Mouse (Mus musculus) forebrain, embryonic 12.5 days (tissue): ENCODE results near the gene Ak8. TPM values are rescaled to one million over a fixed set of nuclear protein-coding genes. Genes with fewer than 3 reads are reported as not detected.

Experiments
- ATAC-seq: fragments of 200-750 bp; cut with Nextera tagmentation; 2 replicates; pipeline ENCODE4 v1.8.0; 2017; ENCODE audit warnings: moderate TSS enrichment; ENCODE audit not compliant: low FRiP score
- H3K27ac ChIP-seq: fragments of 300-500 bp; sonication (generic); 2 replicates; pipeline ENCODE4 v1.5.1; 2016; ENCODE audit warnings: mild to moderate bottlenecking
- H3K27me3 ChIP-seq: fragments of 300-500 bp; sonication (generic); 2 replicates; pipeline ENCODE4 v1.6.1; 2016; ENCODE audit warnings: mild to moderate bottlenecking
- H3K36me3 ChIP-seq: fragments of 300-500 bp; sonication (generic); replicated peaks from 2 replicates; pipeline ENCODE4 v1.6.1; 2016; ENCODE audit warnings: mild to moderate bottlenecking
- H3K4me1 ChIP-seq: fragments of 300-500 bp; sonication (generic); 2 replicates; pipeline ENCODE4 v1.6.1; 2016
- H3K4me2 ChIP-seq: fragments of 300-500 bp; sonication (generic); 2 replicates; pipeline ENCODE4 v1.6.1; 2016; ENCODE audit warnings: mild to moderate bottlenecking, moderate library complexity
- H3K4me3 ChIP-seq: fragments of 300-500 bp; sonication (generic); replicated peaks from 2 replicates; pipeline ENCODE4 v1.5.1; 2016; ENCODE audit warnings: mild to moderate bottlenecking
- H3K9ac ChIP-seq: fragments of 300-500 bp; sonication (generic); 2 replicates; pipeline ENCODE4 v1.6.1; 2016; ENCODE audit warnings: mild to moderate bottlenecking
- H3K9me3 ChIP-seq: fragments of 300-500 bp; sonication (generic); 2 replicates; pipeline ENCODE4 v1.6.1; 2016
- WGBS: fragments of 180-500 bp; shearing (Covaris S2); methylation state at CpG from one replicate; pipeline ENCODE4 v1.1.7; 2016; 5-methylcytosine and 5-hydroxymethylcytosine counted together
- polyA plus RNA-seq: library from polyadenylated mRNA; unstranded; fragments of >200 nt; fragmentation: Nextera tagmentation; extraction: Ambion mirVana; gene quantifications from 2 replicates; pipeline ENCODE4 v1.2.1, GENCODE M21; 2016

The Ak8 gene
- polyA plus RNA-seq, result 0.33 and 0.75 TPM in 2 replicates

DNA sequence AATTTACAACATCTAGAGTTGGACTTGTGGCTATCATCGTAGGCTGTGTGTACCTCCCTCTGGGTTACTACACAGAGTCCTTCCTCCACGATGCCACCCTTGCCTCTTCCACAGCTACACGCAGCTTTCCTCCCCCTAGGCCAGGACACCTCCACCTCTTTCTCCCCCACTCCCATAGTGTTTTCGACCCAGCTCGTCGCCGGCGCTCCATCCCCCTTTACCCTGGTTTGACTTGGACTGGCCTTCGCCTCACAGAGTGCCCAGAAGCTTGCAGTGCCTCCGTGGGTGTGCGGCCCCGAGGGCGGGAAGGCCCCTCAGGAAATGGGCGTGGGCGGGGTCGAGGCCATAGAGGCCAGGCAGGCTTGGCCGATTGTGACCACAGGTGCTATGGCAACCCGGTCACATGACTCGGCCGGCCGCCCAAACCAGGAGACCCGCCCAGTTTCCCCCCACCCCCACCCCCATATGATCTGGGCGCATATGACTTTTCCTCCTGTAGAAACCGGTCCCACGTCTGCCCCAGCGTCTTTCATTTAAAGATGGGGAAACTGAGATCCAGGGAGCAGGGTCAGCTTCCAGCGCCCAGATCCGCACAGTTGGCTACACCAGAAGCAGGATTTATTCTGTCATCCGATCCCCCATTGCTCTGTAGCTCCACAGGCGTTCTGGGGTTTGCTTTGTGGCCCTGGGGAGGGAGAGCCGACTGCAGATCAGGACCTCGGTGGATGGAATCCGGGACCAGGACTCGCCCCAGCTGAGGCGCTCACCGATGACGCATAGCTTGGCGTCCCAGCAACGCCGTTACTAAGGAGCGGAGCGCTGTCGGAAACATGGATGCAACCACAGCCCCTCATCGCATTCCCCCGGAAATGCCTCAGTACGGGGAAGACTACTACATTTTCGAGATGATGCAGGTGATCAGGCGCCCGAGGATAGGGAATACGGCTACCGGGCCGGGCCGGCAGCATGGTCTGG, at the start of gene Ak8, which contains the start of gene Spaca9:
Gene Ak8, plus strand, starts transcription at position 804 of the 975 bp plus-strand sequence.
Gene Spaca9, minus strand, starts transcription at position 367 of the 975 bp plus-strand sequence.
- peaks cover 22% of the 10 kb centered on the region for H3K4me1 ChIP-seq
- H3K9ac ChIP-seq, result peak within 1 kb of the TSS; percentile 65
- peak; percentile 84 for ATAC-seq
- peak within 1 kb of the TSS; percentile 68 for H3K4me3 ChIP-seq
- no peaks in the 10 kb centered on the region for H3K36me3 ChIP-seq
- H3K27ac ChIP-seq, result peak within 1 kb of the TSS; percentile 56; the same call in 1 of the 2 replicates
- H3K4me2 ChIP-seq, result peak within 1 kb of the TSS; percentile 94
- under 1% methylated on average over 53 of the region's 53 CpGs for WGBS
- H3K27me3 ChIP-seq, result peaks cover 40% of the 10 kb centered on the region
- H3K9me3 ChIP-seq, result no peaks in the 10 kb centered on the region

DNA sequence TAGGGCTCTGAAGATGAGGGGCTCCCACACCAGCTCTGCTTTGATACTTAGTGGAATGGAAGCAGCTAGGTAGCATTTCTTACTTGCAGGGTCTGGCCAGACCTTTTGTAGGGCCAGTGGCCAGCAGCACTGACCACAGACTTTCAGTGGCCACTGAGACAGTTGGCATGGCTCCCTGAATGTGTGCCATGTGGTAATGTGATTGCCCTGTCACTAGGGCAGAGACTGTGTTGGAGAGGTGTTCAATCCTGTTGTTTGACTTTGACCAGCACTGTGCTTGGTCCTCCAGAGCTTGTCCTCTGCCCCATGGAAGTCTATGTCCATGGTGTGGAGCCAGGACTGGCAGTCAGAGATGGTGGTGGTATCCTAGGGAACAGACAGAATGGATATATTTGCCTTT, 49.4 kb upstream of the Ak8 start:
- ATAC-seq, result no peak
- Histone ChIP-seq H3K9ac (no peak overlapping the region), H3K4me2 (no peak overlapping the region), H3K27me3 (no peaks in the 10 kb centered on the region), H3K9me3 (no peaks in the 10 kb centered on the region), H3K4me3 (no peak overlapping the region), H3K4me1 (no peaks in the 10 kb centered on the region), H3K27ac (no peak overlapping the region), H3K36me3 (peaks cover 12% of the 10 kb centered on the region)

DNA sequence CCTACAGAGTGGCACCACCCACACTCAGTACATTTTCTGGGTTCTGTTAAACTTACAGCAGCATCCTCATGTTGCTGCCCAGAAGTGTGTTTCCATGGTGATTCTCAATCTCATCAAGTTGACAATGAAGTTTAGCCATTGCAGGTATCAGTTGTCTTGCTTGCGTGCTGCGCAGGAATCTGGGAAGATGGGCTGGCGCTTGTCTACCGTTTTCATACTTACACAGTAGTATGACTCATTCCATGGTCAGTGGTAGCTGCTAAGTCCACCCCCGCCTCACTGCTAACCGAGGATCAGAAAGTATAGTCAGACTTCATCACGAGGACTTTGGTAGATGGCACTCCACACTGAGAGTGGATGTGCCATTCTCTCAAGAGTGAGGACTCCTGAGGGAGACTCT, 46.6 kb upstream of the Ak8 start:
- 95% methylated on average over 7 of the region's 7 CpGs for WGBS
- no peaks in the 10 kb centered on the region for H3K9me3 ChIP-seq
- no peak overlapping the region for H3K9ac ChIP-seq
- no peaks in the 10 kb centered on the region for H3K4me1 ChIP-seq
- no peak for ATAC-seq
- H3K27ac ChIP-seq, result no peak overlapping the region
- peaks cover 32% of the 10 kb centered on the region for H3K36me3 ChIP-seq
- no peak overlapping the region for H3K4me3 ChIP-seq
- H3K27me3 ChIP-seq, result no peaks in the 10 kb centered on the region
- H3K4me2 ChIP-seq, result no peak overlapping the region

DNA sequence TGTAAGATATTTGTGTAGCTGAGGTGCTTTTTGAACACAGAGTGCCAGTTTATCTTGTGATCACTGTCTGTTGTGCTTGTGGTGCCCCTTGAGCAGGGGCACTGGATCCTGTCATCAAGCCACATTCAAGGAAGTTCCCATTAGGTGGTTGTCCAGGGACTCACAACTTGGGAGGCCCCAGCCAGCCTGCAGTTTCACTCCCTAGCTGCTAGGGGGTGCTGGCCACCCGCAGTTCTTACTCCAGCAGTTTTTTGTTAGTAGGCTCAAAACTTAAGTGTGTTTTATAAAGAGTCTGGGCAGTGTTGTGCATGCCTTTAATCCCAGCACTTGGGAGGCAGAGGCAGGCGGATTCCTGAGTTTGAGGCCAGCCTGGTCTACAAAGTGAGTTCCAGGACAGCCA, 45.7 kb upstream of the Ak8 start:
- Histone ChIP-seq H3K9ac (no peak overlapping the region), H3K4me3 (no peak overlapping the region), H3K36me3 (peaks cover 41% of the 10 kb centered on the region), H3K9me3 (no peaks in the 10 kb centered on the region), H3K27ac (no peak overlapping the region), H3K4me2 (no peak overlapping the region), H3K27me3 (no peaks in the 10 kb centered on the region), H3K4me1 (no peaks in the 10 kb centered on the region)
- 76% methylated on average over 2 of the region's 2 CpGs for WGBS
- no peak for ATAC-seq

DNA sequence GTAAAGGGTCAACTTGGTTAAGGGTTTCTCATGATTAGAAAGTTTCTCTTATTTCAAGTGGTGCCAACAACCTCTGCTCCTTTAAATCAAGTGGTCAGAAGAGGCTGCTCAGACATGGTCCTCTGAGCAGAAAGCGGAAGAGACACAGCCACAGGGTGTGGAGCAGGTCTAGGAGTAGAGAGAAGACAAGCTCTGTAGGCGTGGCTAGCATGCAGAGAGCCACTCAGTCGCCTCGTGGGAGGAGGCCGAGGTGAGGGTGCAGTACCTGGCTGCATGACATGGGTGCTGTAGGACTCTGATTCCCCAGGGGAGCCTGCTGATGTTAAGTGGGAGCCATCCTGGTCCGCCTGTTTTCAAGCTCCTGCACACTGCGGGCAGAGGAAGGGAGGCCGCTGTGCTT, 43.7 kb upstream of the Ak8 start:
- Histone ChIP-seq H3K36me3 (peaks cover 60% of the 10 kb centered on the region), H3K9ac (no peak overlapping the region), H3K4me1 (no peaks in the 10 kb centered on the region), H3K27me3 (no peaks in the 10 kb centered on the region), H3K9me3 (no peaks in the 10 kb centered on the region), H3K4me3 (no peak overlapping the region), H3K27ac (no peak overlapping the region), H3K4me2 (no peak overlapping the region)
- no peak for ATAC-seq
- 66% methylated on average over 8 of the region's 8 CpGs for WGBS

DNA sequence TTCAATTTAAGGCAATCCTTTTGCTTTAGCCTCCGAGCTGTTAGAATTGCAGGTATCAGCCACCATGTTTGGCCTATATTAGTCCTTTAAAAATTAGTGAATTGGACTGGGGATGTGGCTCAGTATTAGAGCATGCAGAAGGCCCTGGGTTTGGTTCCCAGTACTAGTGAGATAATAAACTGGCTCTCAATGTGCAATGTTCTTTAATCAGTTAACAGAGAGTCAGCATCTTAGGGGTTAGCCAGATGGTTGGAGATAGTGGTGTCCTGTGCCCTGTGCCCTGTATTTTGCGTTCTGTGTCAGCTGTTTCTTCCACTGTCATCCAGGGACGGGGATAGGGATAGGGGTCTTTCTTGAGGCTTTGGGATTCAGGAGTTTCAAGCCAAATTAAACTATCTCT, 37.1 kb upstream of the Ak8 start:
- Histone ChIP-seq H3K9ac (no peak overlapping the region), H3K27ac (no peak overlapping the region), H3K4me2 (no peak overlapping the region), H3K4me1 (no peaks in the 10 kb centered on the region), H3K36me3 (peaks cover 95% of the 10 kb centered on the region), H3K9me3 (no peaks in the 10 kb centered on the region), H3K4me3 (no peak overlapping the region), H3K27me3 (no peaks in the 10 kb centered on the region)
- WGBS, result 91% methylated on average over 3 of the region's 3 CpGs
- ATAC-seq, result no peak

DNA sequence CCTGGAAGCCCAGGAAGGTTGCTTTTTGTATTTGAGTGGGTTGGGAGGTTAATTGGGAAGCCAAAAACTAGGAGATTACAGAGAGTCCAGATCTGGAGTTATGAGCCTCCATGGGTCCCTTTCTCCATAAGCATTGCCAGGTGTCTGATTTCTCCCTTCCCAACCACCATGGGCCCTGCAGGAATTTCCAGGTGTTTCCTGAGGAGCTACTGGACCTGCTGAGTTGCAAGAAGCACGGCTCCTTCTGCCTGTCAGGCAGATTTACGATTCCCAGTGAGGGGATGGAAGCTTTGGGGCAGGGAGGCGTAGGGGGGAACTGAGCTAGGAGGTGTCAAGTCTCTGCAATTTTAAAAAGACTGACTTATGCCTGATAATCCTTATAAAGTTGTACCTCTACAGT, 34.1 kb upstream of the Ak8 start:
- Histone ChIP-seq H3K4me2 (no peak overlapping the region), H3K9me3 (no peaks in the 10 kb centered on the region), H3K4me1 (no peaks in the 10 kb centered on the region), H3K27me3 (no peaks in the 10 kb centered on the region), H3K4me3 (no peak overlapping the region), H3K27ac (no peak overlapping the region), H3K9ac (no peak overlapping the region), H3K36me3 (peaks cover 89% of the 10 kb centered on the region)
- no peak for ATAC-seq
- 89% methylated on average over 3 of the region's 3 CpGs for WGBS

DNA sequence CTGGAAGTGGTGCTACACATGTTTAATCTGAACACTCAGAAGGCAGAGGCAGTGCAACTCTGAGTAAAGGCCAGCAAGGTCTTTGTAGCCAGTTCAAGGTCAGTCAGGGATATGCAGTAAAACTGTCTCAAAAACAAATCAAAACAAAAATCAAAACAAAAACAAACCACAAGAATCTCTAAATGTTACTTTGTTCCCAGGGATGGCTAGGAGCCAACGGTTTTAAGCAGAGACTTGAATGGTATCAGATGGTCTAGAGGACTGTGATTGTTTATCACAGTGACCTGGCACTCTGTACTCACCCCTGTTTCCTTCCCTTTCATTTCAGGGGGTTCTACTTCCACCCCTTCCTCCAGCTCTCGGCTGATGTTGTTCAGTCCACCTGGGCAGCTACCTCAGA, 28.5 kb upstream of the Ak8 start:
- Histone ChIP-seq H3K4me3 (no peak overlapping the region), H3K4me2 (no peak overlapping the region), H3K27me3 (no peaks in the 10 kb centered on the region), H3K4me1 (no peaks in the 10 kb centered on the region), H3K36me3 (peaks cover 90% of the 10 kb centered on the region), H3K9ac (no peak overlapping the region), H3K27ac (no peak overlapping the region), H3K9me3 (no peaks in the 10 kb centered on the region)
- no peak for ATAC-seq
- WGBS, result 91% methylated on average over 2 of the region's 2 CpGs

DNA sequence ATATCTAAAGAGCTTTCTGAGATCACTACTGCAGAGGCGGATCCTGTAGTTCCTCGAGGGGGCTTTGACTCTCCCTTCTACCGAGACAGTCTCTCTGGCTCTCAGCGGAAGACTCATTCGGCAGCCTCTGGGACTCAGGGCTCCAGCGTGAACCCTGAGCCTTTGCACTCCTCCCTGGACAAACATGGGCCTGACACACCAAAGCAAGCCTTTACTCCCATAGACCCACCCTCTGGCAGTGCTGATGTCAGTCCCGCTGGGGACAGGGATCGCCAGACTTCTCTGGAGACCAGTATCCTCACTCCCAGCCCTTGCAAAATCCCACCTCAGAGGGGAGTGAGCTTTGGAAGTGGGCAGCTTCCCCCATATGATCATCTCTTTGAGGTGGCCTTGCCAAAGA, 24.0 kb upstream of the Ak8 start:
- H3K36me3 ChIP-seq, result peaks cover 86% of the 10 kb centered on the region
- no peaks in the 10 kb centered on the region for H3K27me3 ChIP-seq
- ATAC-seq, result no peak
- H3K27ac ChIP-seq, result no peak overlapping the region
- WGBS, result 94% methylated on average over 8 of the region's 8 CpGs
- no peaks in the 10 kb centered on the region for H3K9me3 ChIP-seq
- H3K9ac ChIP-seq, result no peak overlapping the region
- no peak overlapping the region for H3K4me2 ChIP-seq
- no peaks in the 10 kb centered on the region for H3K4me1 ChIP-seq
- no peak overlapping the region for H3K4me3 ChIP-seq

DNA sequence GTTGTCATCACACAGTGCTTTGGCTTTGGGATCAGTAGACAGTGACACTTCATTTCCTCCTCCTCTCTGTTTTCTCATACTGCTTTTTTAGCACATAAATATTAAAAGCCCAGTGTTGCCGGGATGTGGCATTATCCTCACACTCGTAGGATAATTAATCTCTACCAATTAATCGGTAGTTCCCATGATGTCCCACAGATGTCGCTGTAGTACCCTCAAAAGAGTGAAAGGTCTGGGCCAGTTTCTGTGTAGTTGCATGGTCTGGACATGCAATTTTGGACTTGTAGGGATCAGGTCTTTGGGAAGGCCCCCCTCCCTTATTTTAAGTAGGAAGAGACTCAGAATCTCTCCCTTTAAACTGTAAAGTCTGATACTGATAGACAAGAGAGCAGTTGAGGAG, 19.3 kb upstream of the Ak8 start:
- Histone ChIP-seq H3K4me1 (no peaks in the 10 kb centered on the region), H3K36me3 (peaks cover 84% of the 10 kb centered on the region), H3K9ac (no peak overlapping the region), H3K9me3 (no peaks in the 10 kb centered on the region), H3K27me3 (no peaks in the 10 kb centered on the region), H3K4me3 (no peak overlapping the region), H3K27ac (no peak overlapping the region), H3K4me2 (no peak overlapping the region)
- ATAC-seq, result no peak
- 31% methylated on average over 4 of the region's 4 CpGs for WGBS

DNA sequence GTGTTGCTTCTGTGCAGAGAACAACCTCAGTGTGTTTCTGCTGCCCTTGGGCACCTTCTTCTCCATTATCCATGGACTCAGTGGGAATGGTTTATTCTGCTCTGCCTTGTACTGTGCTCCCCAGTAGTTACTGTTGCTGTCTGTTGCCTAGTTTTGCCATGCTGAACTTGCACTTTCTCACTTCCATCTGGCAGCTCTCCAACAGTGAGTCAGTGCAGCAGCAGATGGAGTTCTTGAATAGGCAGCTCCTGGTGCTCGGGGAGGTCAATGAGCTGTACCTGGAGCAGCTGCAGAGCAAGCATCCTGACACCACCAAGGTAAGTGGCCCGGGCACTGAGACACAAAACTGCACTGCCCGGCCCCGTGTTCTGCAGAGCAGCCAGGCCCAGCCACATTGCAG, 18.2 kb upstream of the Ak8 start:
- Histone ChIP-seq H3K27me3 (no peaks in the 10 kb centered on the region), H3K4me1 (no peaks in the 10 kb centered on the region), H3K36me3 (peaks cover 84% of the 10 kb centered on the region), H3K4me2 (no peak overlapping the region), H3K27ac (no peak overlapping the region), H3K4me3 (no peak overlapping the region), H3K9me3 (no peaks in the 10 kb centered on the region), H3K9ac (no peak overlapping the region)
- WGBS, result 87% methylated on average over 4 of the region's 4 CpGs
- ATAC-seq, result no peak

DNA sequence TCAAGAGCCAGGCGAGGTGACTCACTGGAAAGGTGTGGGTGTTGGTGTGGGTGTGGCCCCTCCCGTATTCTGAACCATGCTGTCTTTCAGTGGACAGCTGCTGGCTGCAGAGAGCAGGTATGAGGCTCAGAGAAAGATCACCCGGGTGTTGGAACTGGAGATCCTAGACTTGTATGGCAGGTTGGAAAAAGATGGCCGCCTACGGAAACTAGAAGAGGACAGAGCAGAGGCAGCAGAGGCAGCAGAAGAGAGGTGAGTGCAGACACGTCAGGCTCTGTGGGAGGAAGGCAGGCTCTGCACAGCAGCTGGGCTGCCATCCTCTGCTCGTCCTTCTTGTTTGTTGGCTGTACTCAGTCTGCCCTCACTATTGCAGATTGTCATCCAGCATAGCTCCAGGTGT, 14.1 kb upstream of the Ak8 start:
- ATAC-seq, result no peak
- no peak overlapping the region for H3K27ac ChIP-seq
- no peaks in the 10 kb centered on the region for H3K9me3 ChIP-seq
- no peak overlapping the region for H3K4me3 ChIP-seq
- no peaks in the 10 kb centered on the region for H3K4me1 ChIP-seq
- H3K9ac ChIP-seq, result no peak overlapping the region
- peaks cover 69% of the 10 kb centered on the region for H3K36me3 ChIP-seq
- no peaks in the 10 kb centered on the region for H3K27me3 ChIP-seq
- H3K4me2 ChIP-seq, result no peak overlapping the region
- 88% methylated on average over 7 of the region's 7 CpGs for whole genome bisulfite sequencing

DNA sequence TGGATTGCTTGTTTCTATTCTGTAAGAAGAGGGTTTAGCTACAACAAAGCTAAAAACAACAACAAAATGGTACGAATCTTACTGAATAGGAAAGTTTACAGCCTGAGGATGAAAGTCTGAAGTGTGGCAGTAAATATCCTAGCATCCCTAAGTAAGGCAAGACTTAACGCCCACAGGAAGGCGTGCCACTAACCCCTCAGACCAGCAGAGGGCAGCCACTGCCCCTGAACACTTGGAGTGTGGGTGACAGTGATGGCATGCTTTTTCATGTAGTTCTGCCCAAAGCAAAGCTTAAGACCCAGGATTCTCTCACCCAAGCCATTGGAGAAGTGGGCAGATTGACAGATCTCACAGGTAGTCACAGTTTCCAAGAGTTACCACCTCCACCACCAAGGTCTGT, 11.5 kb upstream of the Ak8 start:
- WGBS, result 44% methylated on average over 3 of the region's 3 CpGs
- H3K27me3 ChIP-seq, result no peaks in the 10 kb centered on the region
- ATAC-seq, result no peak
- H3K36me3 ChIP-seq, result peaks cover 47% of the 10 kb centered on the region
- no peaks in the 10 kb centered on the region for H3K9me3 ChIP-seq
- H3K4me3 ChIP-seq, result no peak overlapping the region
- H3K27ac ChIP-seq, result no peak overlapping the region
- no peaks in the 10 kb centered on the region for H3K4me1 ChIP-seq
- H3K9ac ChIP-seq, result no peak overlapping the region
- H3K4me2 ChIP-seq, result no peak overlapping the region
